Mouse (Mus musculus) embryonic fibroblast, embryonic 13.5 days (primary cell): ENCODE measurements around the gene Col4a2.

Experiments used
- CTCF ChIP-seq: IDR thresholded peaks from 2 replicates; pipeline ENCODE4 v1.5.1; 2011; ENCODE audit warnings: mild to moderate bottlenecking, control low read depth, low read length, moderate library complexity, borderline replicate concordance; ENCODE audit not compliant: insufficient read depth
- POLR2A ChIP-seq: IDR thresholded peaks from 2 replicates; pipeline ENCODE4 v1.6.1; 2011; ENCODE audit warnings: low read depth, mild to moderate bottlenecking, control low read depth, low read length, moderate library complexity

DNA sequence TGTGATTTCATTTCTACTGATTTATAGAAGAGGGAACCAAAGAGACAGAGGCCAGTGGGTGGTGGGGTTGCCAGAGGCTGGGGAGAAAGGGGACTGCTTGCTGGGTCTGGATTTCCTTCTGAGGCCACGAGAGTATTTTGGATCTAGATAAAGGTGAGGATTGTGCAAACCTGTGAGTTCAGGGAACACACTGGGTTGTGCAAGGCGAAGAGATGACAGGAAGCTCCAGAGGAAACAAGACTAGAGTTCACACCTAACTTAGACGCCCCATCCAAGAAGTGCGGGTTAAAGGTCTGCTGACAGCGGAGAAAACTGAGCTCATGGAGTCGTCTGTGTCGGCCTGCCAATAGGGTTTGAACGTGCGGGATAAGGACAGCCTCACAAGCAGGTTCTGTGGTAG lies 84.5 kb downstream of the Col4a2 start:
- TF ChIP-seq CTCF (no peak), POLR2A (no peak)
